Mouse (Mus musculus) gastrocnemius, postnatal 10 days (tissue): Measurements from ENCODE around the gene Hhipl1. TPM values are rescaled to one million over a fixed set of nuclear protein-coding genes. Genes with fewer than 3 reads are reported as not detected.

Source experiments
- DNase-seq: peaks from one replicate; pipeline ENCODE4 v3.0.0; 2021; ENCODE audit warnings: mixed read lengths
- total RNA-seq, 2 experiments: library from RNA; stranded (reverse); gene quantifications; 2 replicates each; pipeline ENCODE4 v1.2.3; 2021

The Hhipl1 gene
- total RNA-seq, 2 experiments from 2014 or later = 0.38 to 0.54 TPM

- no peak for DNase-seq
Measured at GRCm38 (mm10) chr12:108278221-108278918, 27.7 kb upstream of the Hhipl1 start.

- DNase-seq = no peak
Measured at GRCm38 (mm10) chr12:108284455-108285224, 21.4 kb upstream of the Hhipl1 start.

GRCm38 (mm10) chr12:108285225-108286011 is 20.7 kb upstream of the Hhipl1 start:
- DNase-seq = no peak

DNA sequence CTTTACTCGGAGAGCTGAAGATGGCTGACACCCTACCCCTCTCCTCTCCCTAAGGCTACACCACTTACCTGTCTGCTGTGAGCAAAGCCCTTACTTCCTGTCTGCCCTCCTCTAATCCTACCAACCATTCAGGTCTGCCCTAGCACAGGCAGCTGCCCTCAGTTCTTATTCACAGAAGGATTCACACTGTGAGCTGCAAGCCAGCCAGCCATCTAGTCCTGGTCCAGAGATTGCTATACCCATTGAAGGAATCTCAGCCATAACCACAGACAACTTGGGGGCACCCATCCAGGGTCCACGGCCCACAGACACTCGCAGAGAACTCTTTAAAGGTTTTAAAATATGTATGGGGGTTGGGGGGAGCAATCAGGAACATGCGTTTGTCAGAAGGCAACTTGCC is 19.7 kb upstream of the Hhipl1 start:
- DNase-seq = no peak

- DNase-seq = no peak
Measured at GRCm38 (mm10) chr12:108287011-108287410, 19.1 kb upstream of the Hhipl1 start.

- no peak for DNase-seq
Measured at GRCm38 (mm10) chr12:108288127-108288880, 17.8 kb upstream of the Hhipl1 start.

DNA sequence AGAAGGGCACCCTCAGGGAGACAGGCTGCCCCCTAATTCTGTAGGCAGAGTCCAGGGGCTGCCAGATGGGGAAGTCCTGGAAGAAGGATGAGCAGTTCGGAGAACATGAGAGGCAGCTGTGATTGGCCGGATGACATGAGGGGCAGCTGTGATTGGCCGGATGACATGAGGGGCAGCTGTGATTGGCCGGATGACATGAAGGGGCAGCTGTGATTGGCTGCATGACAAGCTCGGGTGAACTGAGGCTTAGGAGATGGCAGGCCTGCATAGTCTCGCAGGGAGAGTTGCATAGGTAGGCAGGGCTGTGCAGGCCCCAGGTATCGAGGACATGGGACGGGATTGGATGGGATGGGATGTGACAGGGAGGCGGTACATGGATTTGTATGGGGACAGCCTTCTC is 13.7 kb upstream of the Hhipl1 start:
- peak; percentile 31 for DNase-seq

GRCm38 (mm10) chr12:108292957-108293356 is 13.1 kb upstream of the Hhipl1 start:
- peak; percentile 74 for DNase-seq

- DNase-seq = no peak
Measured at GRCm38 (mm10) chr12:108294620-108295019, 11.4 kb upstream of the Hhipl1 start.

DNA sequence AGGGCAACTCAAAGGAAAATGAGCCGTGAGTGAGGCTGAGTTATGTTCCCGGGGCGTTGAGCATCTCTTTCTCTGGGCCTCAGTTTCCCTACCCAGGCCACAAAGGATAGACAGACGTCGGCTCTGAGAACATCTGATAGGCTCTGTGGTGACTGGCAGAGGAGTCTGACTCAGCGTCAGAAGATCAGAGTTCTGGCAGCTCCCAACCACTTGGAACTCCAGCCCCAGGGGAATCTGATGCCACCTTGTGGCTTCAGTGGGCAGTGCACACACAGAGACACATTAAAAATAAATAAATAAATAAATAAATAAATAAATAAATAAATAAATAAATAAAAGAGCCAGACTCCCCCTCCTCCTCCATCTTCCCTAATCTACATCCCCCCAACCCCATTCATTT is 9.0 kb upstream of the Hhipl1 start:
- no peak for DNase-seq

DNA sequence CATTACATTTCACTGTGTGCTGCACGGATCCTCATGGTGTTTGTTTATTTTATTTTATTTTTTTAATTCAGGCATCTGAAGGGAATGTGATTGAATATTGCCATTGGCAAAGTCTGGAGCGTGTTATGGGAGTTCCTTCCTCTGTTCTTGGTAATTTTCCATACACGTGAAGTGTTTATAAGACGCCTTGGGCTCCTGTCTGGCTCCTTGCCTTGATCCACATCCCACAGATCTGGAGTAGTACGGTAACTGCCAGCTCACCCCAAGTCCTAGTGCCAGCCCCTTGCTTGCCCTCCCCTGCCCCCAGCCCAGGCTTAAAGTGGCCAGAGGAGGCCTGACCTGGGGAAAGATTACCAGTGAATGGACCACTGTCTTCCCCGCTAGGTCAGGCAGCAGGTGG is 5.1 kb upstream of the Hhipl1 start:
- DNase-seq = no peak

DNA sequence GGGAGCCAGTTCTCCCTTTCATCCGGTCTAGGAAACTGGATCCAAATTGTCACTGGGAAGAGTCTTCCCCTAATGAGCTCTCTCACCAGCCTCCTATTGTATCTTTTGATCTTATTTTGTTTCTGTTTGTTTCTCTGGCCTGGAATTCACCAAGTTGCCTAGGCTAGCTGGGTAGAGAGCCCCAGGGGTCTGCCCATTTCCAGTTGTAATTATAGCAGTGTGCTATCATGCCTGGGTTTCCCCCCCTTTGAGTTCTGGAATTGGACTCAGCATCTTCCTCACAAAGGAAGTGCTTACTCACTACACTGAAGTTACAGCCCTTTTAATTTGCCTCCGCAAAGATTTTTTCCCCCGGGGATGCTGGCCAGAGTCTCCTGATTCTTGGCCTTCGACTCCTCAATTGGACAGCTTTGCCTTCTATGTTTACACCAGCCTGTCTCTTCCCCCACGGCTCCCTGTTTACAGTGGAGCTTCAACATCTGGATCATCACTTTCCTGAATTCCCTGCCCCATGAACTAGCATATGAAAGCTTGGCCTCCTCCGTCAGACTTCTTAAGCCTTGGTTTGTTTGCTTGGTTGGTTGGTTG is 2.2 kb upstream of the Hhipl1 start:
- DNase-seq = no peak

DNA sequence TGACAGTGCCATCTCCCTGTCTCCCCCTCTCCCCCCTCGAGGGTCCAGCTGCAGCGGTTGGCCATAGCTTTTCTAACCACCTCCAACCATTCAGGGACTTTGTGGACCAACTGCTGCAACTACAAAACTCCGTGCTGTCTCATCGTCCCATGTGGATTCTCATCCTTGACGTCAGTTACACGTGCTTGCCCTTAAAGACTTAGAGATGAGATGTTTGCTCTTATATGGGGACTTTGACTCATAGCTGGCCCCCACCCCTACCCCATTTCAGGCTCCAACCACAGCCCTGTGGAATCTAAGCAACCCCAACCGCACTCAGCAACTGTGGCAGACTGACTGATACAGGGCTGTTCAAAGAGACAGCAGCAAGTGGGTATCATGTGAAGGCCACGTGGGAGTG is 898 bp upstream of the Hhipl1 start:
- no peak for DNase-seq

DNA sequence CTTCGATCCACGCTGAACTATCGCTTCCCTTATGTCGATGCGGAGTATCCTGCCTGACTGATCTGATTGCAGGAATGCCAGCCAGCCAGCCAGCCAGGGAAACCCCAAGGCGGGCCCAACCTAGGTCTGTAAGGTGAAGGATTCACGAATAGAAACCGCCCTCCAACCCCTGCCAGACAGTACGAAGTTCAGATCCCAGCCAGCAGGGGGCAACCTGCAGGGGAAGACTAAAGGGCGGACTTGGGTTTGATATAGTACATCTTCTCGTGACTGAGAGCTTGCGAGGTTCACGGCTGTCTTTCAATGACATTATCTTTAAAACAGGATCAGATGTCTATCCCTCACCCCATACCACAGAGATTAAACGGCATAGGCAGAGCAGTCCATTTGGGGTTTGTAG is 1.5 kb downstream of the Hhipl1 start:
- DNase-seq = peak; percentile 60

- DNase-seq = peak; percentile 31
Measured at GRCm38 (mm10) chr12:108308363-108308856, 2.3 kb downstream of the Hhipl1 start.

DNA sequence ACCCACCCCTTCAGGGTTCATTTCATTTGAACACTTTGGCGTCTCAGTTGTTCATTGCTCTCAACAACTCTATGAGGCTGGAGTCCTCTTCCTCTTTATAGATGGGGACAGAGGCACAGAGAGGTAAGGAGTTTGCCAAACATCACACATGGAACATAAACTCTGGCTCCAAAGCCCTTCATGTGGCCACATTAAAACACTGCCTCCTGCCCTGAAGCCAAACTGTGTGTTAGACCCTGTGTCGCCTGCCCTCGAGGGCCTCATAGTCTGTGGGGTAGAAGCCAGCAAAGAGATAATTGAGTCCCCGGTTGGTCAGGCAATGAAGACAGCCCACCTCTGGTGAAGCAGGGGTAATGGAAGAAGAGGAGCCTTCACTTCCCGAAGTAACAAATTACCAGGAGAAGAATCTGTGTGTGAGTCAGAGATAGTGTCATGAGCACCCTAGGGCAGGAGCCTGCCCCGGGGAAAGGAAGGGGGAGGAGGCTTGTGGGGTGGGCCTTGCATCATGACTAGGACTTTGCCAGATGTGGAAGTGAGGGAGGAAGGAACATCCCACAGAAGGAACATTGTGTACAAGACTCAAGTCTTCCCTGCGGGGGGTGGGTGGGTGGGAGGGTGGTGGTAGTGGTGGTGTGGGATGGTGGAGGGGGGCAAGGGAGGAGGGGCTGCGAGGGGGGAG is 3.2 kb downstream of the Hhipl1 start:
- DNase-seq = no peak

- DNase-seq = no peak
Measured at GRCm38 (mm10) chr12:108310041-108310440, 4.0 kb downstream of the Hhipl1 start.

DNA sequence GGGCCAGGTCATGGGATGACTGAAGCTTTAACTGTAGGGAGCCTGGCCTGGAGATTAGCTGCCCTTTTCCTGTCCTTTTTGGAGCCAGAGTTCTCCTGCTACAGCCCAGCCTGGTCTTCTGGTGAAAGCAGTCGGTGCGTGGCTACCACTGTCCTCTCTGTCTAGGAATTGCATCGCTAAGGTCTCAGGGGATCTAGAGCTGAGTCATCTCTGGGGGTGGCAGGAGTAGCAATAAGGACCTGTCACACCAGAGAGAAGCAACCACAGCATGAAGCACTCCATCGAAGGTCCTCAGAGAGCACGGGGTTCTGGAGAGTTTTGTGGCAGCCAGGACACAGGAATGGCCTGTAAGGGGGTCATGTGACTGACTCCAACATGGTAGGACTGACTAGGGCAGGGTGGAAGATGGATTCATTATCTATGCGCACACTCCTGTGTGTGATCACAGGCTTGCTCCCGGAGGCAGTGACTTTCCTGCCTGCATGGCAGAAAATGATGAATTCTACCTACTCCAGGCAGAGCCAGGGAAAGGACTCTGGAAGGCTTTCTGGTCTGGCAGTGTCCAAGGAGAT is 4.5 kb downstream of the Hhipl1 start:
- no peak for DNase-seq

- no peak for DNase-seq
Measured at GRCm38 (mm10) chr12:108311741-108312290, 5.7 kb downstream of the Hhipl1 start.

DNA sequence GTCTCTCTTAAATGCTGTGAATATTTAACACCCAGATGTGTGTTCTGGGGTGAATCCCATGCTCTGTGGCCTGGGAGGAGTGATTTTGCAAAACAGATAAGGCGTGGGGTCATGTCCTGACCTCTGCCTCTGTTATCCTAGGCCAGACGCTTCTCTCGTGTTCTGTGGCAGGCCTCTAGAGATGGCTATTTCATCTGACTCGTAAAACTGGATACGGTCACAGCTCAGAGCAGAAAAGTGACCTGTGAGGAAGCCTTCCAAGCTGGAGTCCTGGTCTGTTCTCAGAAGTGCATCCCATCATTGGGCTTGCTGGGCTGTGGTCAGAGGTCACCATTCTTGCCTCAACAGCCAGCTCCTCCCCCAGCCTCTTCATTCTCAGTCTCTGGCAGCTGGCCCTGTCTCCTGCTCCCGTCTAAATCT is 6.4 kb downstream of the Hhipl1 start:
- no peak for DNase-seq
